Mouse (Mus musculus): Measurements from ENCODE around the gene Gm11084.

Gene Gm11084

DNA sequence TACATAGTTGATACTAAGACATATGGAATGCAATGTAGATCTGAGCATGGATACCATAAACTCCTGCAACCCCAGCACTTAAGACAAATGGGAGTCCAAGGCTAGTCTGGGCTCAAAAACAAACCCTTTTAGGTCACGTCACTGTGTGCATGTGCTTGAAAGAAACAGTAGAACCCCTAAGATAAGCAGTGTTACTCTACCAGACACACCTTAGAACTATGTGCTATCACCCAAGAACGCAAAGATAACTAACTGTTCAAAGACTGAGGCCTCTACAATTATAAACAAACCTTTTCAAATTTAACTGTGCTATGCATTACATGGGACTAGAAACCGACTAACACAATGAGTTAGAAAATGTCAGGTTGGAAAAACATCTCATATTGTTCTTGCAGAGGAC lies 33.5 kb downstream of the Gm11084 start:
- DNase-seq (ENCODE audit: low spot score in 2 of 2): no peak

DNA sequence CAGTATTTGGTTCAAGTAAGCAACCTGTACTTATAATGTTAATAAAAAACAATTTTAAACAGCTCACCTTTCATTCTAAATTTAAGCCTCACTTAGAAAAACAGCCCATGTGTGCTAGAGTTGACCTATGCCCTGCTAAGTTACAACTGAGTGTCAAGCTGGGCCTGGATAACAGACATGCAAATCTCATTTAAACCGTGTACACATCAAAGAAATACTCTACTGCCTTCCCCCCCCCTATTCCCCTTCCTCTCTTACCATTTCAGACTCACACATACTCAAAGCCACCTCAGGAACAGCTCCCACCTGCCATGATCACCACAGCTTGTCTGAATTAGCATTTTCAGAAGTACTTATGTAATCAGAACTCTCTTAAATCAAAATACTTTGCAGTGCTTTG lies 50.6 kb downstream of the Gm11084 start:
- no peak for DNase-seq (ENCODE audit: low spot score in 2 of 2)

DNA sequence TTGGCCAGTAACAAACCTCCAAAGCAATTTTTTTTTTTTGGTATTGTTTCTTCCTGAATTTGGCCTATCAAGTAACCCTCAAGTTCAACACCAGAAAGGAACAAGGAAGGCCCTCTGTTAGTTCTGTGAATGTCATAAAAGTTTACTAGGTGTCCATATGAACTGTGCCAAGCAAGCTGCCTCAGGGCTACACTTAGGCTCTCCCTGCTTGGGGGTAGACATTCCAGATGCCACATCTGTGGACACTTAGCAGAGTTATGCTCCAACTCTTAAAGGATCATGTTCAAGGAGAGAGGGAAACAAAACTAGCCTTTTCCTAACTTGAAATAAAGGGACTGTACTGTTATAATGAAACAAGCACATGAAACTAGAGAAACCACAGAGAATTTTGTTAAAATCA lies 54.3 kb downstream of the Gm11084 start:
- no peak for DNase-seq (ENCODE audit: low spot score in 2 of 2)

DNA sequence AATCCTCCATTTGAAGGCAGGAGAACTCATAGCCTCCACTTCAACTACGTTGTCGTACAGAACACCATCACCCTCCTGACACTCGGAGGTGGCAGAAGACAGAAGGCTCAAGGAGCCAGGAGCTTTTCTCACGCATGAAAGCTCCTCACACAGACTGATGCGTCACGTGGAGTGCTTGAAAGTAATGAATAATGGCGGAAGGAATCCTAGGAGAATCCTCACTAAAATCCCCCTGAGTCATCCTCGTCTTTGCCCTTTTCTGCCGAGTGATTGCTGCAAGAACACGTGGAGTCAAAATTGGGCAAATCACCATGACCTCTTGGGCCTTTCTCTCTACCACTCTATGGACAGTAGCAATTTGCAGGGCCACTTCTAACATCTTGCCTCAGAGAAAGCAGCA lies 61.5 kb downstream of the Gm11084 start:
- DNase-seq (ENCODE audit: low spot score in 2 of 2): no peak
